In genomic region chr4:73718761-73719160, GRCm38 (mm10) we compare ENCODE assay signal across 39 mouse cellular contexts. TPM values are rescaled to one million over a fixed set of nuclear protein-coding genes. Genes with fewer than 3 reads are reported as not detected.
"Had no signal": no experiment of that assay in that cellular context is flagged by ENCODE, and none has a peak within 500 bp of the region (broad histone marks: within the 10 kb centered on the region; RNA-seq: fewer than 3 reads in every experiment).

No protein-coding gene starts in this region.

- DNase-seq: left cerebral cortex, postnatal 4 days; liver; liver, embryonic 13.5 days; liver, postnatal 0 days; lung, adult 18-20 months; lung, adult 2 months; lung, embryonic 14.5 days; lung, postnatal 10 days; lung, postnatal 14 days; lung, postnatal 36 days; lung, postnatal 4 days; midbrain, embryonic 14.5 days had no signal

- H3K4me3 ChIP-seq: limb, embryonic 10.5 days; limb, embryonic 12.5 days; limb, embryonic 13.5 days; limb, embryonic 15.5 days; liver, embryonic 12.5 days; liver, embryonic 13.5 days; liver, embryonic 15.5 days; lung, embryonic 15.5 days; megakaryocyte, embryonic 14.5 days; midbrain, embryonic 10.5 days; midbrain, embryonic 12.5 days; midbrain, embryonic 13.5 days; midbrain, embryonic 15.5 days; myocyte; neural tube, embryonic 12.5 days had no signal

- H3K9ac ChIP-seq: limb, embryonic 12.5 days; limb, embryonic 13.5 days; limb, embryonic 15.5 days; liver, embryonic 12.5 days; liver, embryonic 13.5 days; liver, embryonic 14.5 days; liver, embryonic 15.5 days; liver, postnatal 0 days; lung, embryonic 14.5 days; lung, embryonic 15.5 days; midbrain, embryonic 12.5 days; midbrain, embryonic 13.5 days; midbrain, embryonic 15.5 days; neural tube, embryonic 12.5 days had no signal

- H3K36me3 ChIP-seq: limb, embryonic 10.5 days; limb, embryonic 12.5 days; limb, embryonic 13.5 days; limb, embryonic 15.5 days; liver, embryonic 12.5 days; liver, embryonic 13.5 days; liver, embryonic 15.5 days; lung, embryonic 15.5 days; midbrain, embryonic 10.5 days; midbrain, embryonic 12.5 days; midbrain, embryonic 13.5 days; midbrain, embryonic 15.5 days; neural tube, embryonic 12.5 days had no signal

- H3K4me2 ChIP-seq: limb, embryonic 12.5 days; limb, embryonic 13.5 days; limb, embryonic 15.5 days; liver, embryonic 11.5 days; liver, embryonic 12.5 days; liver, embryonic 13.5 days; liver, embryonic 15.5 days; lung, embryonic 14.5 days; lung, embryonic 15.5 days; midbrain, embryonic 11.5 days; midbrain, embryonic 12.5 days; midbrain, embryonic 13.5 days; midbrain, embryonic 15.5 days; neural tube, embryonic 12.5 days had no signal

- H3K9me3 ChIP-seq: limb, embryonic 10.5 days; limb, embryonic 12.5 days; limb, embryonic 13.5 days; limb, embryonic 15.5 days; liver, embryonic 12.5 days; liver, embryonic 13.5 days; liver, embryonic 15.5 days; lung, embryonic 15.5 days; midbrain, embryonic 10.5 days; midbrain, embryonic 12.5 days; midbrain, embryonic 13.5 days; midbrain, embryonic 15.5 days; neural tube, embryonic 12.5 days had no signal

- H3K4me1 ChIP-seq: limb, embryonic 10.5 days; limb, embryonic 12.5 days; limb, embryonic 13.5 days; limb, embryonic 15.5 days; liver, embryonic 12.5 days; liver, embryonic 13.5 days; liver, embryonic 15.5 days; lung, embryonic 15.5 days; megakaryocyte, embryonic 14.5 days; midbrain, embryonic 10.5 days; midbrain, embryonic 12.5 days; midbrain, embryonic 13.5 days; midbrain, embryonic 15.5 days; neural tube, embryonic 12.5 days had no signal

- H3K27me3 ChIP-seq: limb, embryonic 12.5 days; limb, embryonic 13.5 days; limb, embryonic 15.5 days; liver, embryonic 12.5 days; liver, embryonic 13.5 days; liver, embryonic 15.5 days; lung, embryonic 15.5 days; megakaryocyte, embryonic 14.5 days; midbrain, embryonic 12.5 days; midbrain, embryonic 13.5 days; midbrain, embryonic 15.5 days; neural tube, embryonic 12.5 days had no signal

- ATAC-seq: liver, embryonic 12.5 days; liver, postnatal 0 days; lung, postnatal 0 days; midbrain, embryonic 13.5 days; midbrain, embryonic 15.5 days; midbrain, embryonic 16.5 days had no signal

- H3K27ac ChIP-seq: limb, embryonic 10.5 days; limb, embryonic 12.5 days; limb, embryonic 13.5 days; limb, embryonic 15.5 days; liver, embryonic 12.5 days; liver, embryonic 13.5 days; liver, embryonic 14.5 days; liver, embryonic 15.5 days; lung, embryonic 15.5 days; macrophage; midbrain, embryonic 10.5 days; midbrain, embryonic 12.5 days; midbrain, embryonic 13.5 days; midbrain, embryonic 15.5 days; neural tube, embryonic 12.5 days had no signal

RNA-seq across cellular contexts. Expression of gene Gm428, which starts 35.4 kb away (rescaled TPM):
- polyA plus RNA-seq: limb, embryonic 10.5 days; limb, embryonic 11.5 days; limb, embryonic 12.5 days; limb, embryonic 13.5 days; limb, embryonic 14.5 days; limb, embryonic 15.5 days; liver, adult 2 months; liver, embryonic 11.5 days; liver, embryonic 12.5 days; liver, embryonic 13.5 days; liver, embryonic 14.5 days; liver, embryonic 15.5 days; liver, embryonic 16.5 days; liver, postnatal 0 days; lung, adult 2 months; lung, embryonic 14.5 days; lung, embryonic 15.5 days; lung, embryonic 16.5 days; lung, postnatal 0 days; macrophage; midbrain, embryonic 10.5 days; midbrain, embryonic 11.5 days; midbrain, embryonic 12.5 days; midbrain, embryonic 13.5 days; midbrain, embryonic 14.5 days; midbrain, embryonic 15.5 days; midbrain, embryonic 16.5 days; midbrain, postnatal 0 days; myocyte; neural tube, embryonic 11.5 days; neural tube, embryonic 12.5 days had no signal

RNA-seq across cellular contexts. Expression of gene Gm11239, which starts 50.6 kb away (rescaled TPM):
- polyA plus RNA-seq: limb, embryonic 10.5 days; limb, embryonic 11.5 days; limb, embryonic 12.5 days; limb, embryonic 13.5 days; limb, embryonic 15.5 days; liver, adult 2 months; liver, embryonic 11.5 days; liver, embryonic 12.5 days; liver, embryonic 13.5 days; liver, embryonic 14.5 days; liver, embryonic 15.5 days; liver, embryonic 16.5 days; liver, postnatal 0 days; lung, adult 2 months; lung, embryonic 14.5 days; lung, embryonic 15.5 days; lung, embryonic 16.5 days; lung, postnatal 0 days; macrophage; midbrain, embryonic 10.5 days; midbrain, embryonic 11.5 days; midbrain, embryonic 12.5 days; midbrain, embryonic 13.5 days; midbrain, embryonic 14.5 days; midbrain, embryonic 15.5 days; midbrain, embryonic 16.5 days; midbrain, postnatal 0 days; myocyte; neural tube, embryonic 11.5 days; neural tube, embryonic 12.5 days had no signal
